Mouse (Mus musculus): ENCODE measurements at regions not wholly inside any gene's neighbourhood (a gene's known extent, or its start where the extent isn't known, plus 50 kb on each side); places are given as distances from the start of the nearest gene placed in this dataset.
"Not testable (repeated sequence)": the region's sequence is repeated elsewhere in the genome, so short reads cannot be mapped to it uniquely, and the experiment has no call there.

DNA sequence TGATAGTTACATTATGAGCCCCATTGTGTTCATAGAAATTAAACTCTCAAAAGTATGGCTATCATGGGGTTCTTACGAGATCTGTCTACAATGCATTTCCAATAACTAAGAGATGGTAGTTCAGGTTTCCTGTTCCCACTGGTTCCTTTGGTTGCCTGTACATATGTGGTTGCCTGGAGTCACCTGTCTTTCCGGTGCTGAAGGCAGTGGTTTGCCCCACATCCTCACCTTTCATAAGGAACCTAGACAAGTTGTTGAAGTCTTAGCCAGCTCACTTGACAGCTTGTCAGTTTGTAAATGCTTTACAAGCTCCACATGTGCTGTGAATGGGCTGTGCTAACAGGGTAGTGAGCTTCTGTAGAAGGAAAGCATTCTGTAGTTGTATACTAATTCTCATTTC, 143.5 kb upstream of the Ctso start:
- Histone ChIP-seq H3K4me3 (ENCODE audit: insufficient read depth, low read depth, low read length) (no peak overlapping the region), H3K4me1 (ENCODE audit: control insufficient read depth, insufficient read depth, insufficient read length, low read length) (no peaks in the 10 kb centered on the region), H3K27ac (replicated peaks; ENCODE audit: low read depth, low read length) (no peak overlapping the region)

GRCm38 (mm10) chr3:81789664-81790063, 142.7 kb upstream of the Ctso start:
- Histone ChIP-seq H3K4me3 (ENCODE audit: insufficient read depth, low read depth, low read length) (no peak overlapping the region), H3K4me1 (ENCODE audit: control insufficient read depth, insufficient read depth, insufficient read length, low read length) (no peaks in the 10 kb centered on the region), H3K27ac (replicated peaks; ENCODE audit: low read depth, low read length) (no peak overlapping the region)

- Histone ChIP-seq H3K4me3 (ENCODE audit: insufficient read depth, low read depth, low read length) (no peak overlapping the region), H3K4me1 (ENCODE audit: control insufficient read depth, insufficient read depth, insufficient read length, low read length) (no peaks in the 10 kb centered on the region), H3K27ac (replicated peaks; ENCODE audit: low read depth, low read length) (no peak overlapping the region)
These were observed 130.3 kb upstream of the Ctso start for GRCm38 (mm10) chr3:81802096-81802495.

GRCm38 (mm10) chr3:81805745-81806144, 126.7 kb upstream of the Ctso start:
- no peak overlapping the region for H3K27ac ChIP-seq (replicated peaks; ENCODE audit: low read depth, low read length)
- no peaks in the 10 kb centered on the region for H3K4me1 ChIP-seq (ENCODE audit: control insufficient read depth, insufficient read depth, insufficient read length, low read length)
- H3K4me3 ChIP-seq (ENCODE audit: insufficient read depth, low read depth, low read length) = no peak overlapping the region

GRCm38 (mm10) chr3:81809604-81810003, 122.8 kb upstream of the Ctso start:
- H3K4me3 ChIP-seq (ENCODE audit: insufficient read depth, low read depth, low read length) = no peak overlapping the region
- H3K4me1 ChIP-seq (ENCODE audit: control insufficient read depth, insufficient read depth, insufficient read length, low read length) = no peaks in the 10 kb centered on the region
- H3K27ac ChIP-seq (replicated peaks; ENCODE audit: low read depth, low read length) = no peak overlapping the region

GRCm38 (mm10) chr3:81820304-81820703, 112.1 kb upstream of the Ctso start:
- Histone ChIP-seq H3K4me3 (ENCODE audit: insufficient read depth, low read depth, low read length) (no peak overlapping the region), H3K4me1 (ENCODE audit: control insufficient read depth, insufficient read depth, insufficient read length, low read length) (no peaks in the 10 kb centered on the region)

GRCm38 (mm10) chr3:81829525-81829924, 102.9 kb upstream of the Ctso start:
- H3K4me1 ChIP-seq (ENCODE audit: control insufficient read depth, insufficient read depth, insufficient read length, low read length) = no peaks in the 10 kb centered on the region
- H3K27ac ChIP-seq (replicated peaks; ENCODE audit: low read depth, low read length) = no peak overlapping the region
- no peak overlapping the region for H3K4me3 ChIP-seq (ENCODE audit: insufficient read depth, low read depth, low read length)

More at GRCm38 (mm10) chr3:81820304-81820703, 112.1 kb upstream of the Ctso start:
- no peak overlapping the region for H3K27ac ChIP-seq (replicated peaks; ENCODE audit: low read depth, low read length)

DNA sequence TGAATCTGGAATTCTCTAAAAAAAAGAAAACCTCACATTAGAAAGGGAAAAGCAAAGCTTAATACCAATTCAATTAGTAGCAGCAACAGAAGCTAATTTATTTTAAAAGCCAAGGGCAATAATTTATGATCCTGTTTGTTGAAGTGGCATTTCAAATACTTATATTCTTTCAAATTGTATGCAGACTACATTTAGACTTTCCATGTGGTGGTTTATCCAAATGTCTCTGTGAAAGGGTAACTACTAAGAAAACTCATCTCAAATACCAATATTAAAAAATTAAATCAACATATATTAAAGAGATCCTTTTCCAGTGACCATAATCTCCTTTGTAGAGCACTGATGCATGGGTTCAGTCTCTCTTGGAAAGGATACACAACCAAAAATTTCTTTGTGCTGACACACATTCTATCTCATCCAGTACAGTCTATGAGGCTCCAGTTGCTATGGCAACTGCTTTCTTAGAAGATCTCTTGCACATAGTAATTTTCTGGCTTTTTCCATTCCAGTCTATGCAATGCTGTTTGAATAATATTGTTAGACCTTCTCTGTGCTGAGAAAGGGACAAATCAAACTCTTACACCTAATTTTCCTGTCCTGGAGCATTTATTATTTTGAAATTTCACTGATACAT, 102.3 kb upstream of the Ctso start:
- Histone ChIP-seq H3K27ac (replicated peaks; ENCODE audit: low read depth, low read length) (no peak overlapping the region), H3K4me1 (ENCODE audit: control insufficient read depth, insufficient read depth, insufficient read length, low read length) (no peaks in the 10 kb centered on the region), H3K4me3 (ENCODE audit: insufficient read depth, low read depth, low read length) (no peak overlapping the region)

DNA sequence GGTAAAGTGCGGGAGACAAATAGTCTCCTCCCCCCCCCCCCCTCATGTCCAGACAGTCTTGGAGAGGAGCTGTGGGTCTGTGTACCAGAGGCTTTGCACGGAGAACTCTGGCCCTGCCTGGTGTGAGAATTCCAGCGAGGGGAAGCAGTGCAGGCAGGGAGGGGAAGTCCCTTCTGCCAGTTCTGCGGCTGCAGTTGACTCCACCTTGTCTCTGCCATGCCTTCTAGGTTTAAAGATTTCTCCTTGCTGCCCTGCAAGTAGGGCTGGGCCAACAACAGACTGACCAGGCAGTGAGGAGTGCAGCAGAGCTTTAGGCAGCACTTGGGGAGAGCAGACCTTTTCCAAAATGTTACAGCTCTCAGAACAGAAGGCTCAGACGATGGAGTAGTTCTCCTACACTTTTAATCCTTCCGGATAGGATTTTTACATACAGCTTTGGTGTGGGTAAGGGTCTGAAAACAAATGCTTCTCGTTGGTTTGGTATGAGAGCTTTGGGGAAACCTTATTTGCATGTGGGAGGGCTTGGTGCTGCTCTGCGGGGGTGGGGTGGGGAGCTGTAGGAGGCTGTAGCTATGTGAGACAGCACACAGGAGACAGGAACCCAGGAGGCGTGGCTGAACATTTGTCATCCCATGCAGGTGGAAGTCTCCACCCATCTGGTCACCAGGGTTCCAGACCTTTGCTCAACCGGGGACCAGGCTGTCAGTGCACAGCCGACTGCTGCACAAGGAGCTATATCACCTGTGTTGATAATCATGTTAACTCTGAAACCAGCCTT, 96.8 kb upstream of the Ctso start:
- Histone ChIP-seq H3K27ac (replicated peaks; ENCODE audit: low read depth, low read length) (no peak overlapping the region), H3K4me1 (ENCODE audit: control insufficient read depth, insufficient read depth, insufficient read length, low read length) (no peaks in the 10 kb centered on the region), H3K4me3 (ENCODE audit: insufficient read depth, low read depth, low read length) (no peak overlapping the region)

DNA sequence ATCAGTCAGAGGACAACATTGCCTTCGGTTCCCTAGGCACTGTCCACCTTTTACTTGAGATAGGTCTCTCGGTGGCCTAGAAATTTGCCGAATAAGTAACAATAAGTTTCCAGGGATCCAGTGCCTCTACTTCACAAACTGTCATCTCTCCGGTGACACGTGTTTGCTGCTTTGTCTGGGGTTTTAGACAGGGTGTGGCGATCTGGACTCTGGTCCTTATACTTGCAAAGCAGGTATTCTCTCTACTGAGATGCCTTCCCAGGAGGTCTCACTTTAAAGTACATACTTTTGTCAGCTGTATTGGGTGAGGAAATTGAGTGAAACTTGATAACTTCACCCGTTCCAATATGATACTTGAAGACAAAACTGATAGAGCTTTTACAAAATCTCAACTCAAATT, 95.9 kb upstream of the Ctso start:
- Histone ChIP-seq H3K4me3 (ENCODE audit: insufficient read depth, low read depth, low read length) (no peak overlapping the region), H3K4me1 (ENCODE audit: control insufficient read depth, insufficient read depth, insufficient read length, low read length) (no peaks in the 10 kb centered on the region), H3K27ac (replicated peaks; ENCODE audit: low read depth, low read length) (no peak overlapping the region)

DNA sequence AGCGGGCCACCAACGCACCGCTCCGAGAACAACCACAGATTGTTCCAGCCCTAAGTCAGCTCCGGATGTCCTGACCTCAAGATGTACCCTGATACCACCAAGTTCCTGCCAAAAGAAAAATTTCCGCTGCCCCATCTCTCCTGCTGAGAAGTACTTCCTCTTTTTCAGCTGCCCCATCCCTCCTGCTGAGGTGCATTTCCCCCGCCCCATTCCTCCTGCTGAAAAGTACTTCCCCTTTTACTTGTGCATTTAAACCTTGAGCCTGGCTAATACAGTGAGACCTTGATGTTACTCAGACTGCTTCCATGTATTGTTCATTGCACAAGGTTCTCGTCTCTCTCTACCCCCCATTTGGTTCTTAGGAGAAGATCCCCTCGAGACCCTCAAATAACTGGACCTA, 94.3 kb upstream of the Ctso start:
- not testable (repeated sequence) for H3K4me1 ChIP-seq (ENCODE audit: control insufficient read depth, insufficient read depth, insufficient read length, low read length); H3K27ac ChIP-seq (replicated peaks; ENCODE audit: low read depth, low read length); H3K4me3 ChIP-seq (ENCODE audit: insufficient read depth, low read depth, low read length)

DNA sequence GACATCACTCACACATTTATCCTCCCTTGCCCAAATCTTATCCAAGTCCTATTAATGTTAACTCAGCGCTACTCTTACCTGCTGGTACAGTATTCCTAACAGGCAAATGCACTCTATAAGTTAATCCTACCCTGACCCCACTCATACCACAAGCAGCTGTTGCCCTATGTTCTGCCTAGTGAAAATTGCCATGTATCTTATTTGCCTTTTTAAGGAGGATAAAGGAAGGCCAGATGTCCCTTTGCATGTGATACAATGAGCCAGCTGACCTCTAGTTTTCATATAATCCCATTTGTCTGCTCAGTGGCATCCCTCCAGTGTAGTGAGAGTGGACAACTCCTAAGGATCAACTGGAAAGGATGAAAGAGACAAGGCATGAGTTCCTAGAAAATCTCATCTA, 67.9 kb upstream of the Ctso start:
- no peak overlapping the region for H3K27ac ChIP-seq (replicated peaks; ENCODE audit: low read depth, low read length)
- no peaks in the 10 kb centered on the region for H3K4me1 ChIP-seq (ENCODE audit: control insufficient read depth, insufficient read depth, insufficient read length, low read length)
- no peak overlapping the region for H3K4me3 ChIP-seq (ENCODE audit: insufficient read depth, low read depth, low read length)
